Mouse (Mus musculus) natural killer cell, adult 2 months (primary cell): ENCODE data around the gene Oaz1.
A peak's percentile ranks its signal among the peaks of the same experiment; 100 is the strongest.

Source experiments
- DNase-seq, 2 experiments: peaks; one replicate each; pipeline ENCODE4 v3.0.0; 2022; ENCODE audit warnings: low spot score in 2 of 2

Gene Oaz1

DNA sequence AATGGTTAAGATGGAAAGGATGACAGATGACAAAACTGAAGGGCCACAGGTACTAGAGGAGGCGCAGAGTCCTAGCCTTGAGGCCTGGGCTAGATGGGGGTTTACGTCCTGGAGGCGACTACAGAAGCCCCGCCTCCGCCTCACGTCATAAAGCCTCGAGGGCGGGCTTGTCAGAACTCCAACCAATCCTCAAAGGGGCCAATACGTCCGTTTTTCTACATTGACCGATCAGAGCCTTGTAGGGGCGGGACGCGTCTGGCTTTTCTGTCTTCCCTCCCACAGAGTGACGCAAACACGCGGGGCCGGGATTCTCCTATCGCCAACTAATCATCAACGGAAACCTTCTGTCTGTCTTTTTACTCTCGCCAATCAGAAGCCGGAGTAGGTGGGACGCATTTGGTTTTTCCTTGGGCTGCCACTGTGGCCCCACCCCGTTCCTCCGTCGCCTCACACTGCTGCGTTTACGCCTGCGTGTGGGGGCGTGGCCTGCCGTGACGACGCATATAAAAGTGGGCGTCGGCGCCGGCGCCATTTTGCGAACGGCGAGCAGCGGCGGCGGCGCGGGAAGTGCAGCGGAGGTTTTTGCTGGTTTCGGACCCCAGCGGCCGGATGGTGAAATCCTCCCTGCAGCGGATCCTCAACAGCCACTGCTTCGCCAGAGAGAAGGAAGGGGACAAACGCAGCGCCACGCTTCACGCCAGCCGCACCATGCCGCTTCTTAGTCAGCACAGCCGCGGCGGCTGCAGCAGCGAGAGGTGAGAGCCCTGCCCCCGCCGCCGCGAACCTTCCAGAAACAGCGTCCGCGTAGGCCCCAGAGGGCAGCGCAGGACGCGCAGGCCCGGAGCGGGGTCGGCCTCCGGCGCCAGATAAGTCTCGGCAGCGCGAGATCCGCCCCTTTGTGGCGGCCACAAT, at the start of gene Oaz1:
Gene Oaz1, plus strand, starts transcription at position 506 of the 912 bp plus-strand sequence.
- peak; percentile 99 for DNase-seq

DNA sequence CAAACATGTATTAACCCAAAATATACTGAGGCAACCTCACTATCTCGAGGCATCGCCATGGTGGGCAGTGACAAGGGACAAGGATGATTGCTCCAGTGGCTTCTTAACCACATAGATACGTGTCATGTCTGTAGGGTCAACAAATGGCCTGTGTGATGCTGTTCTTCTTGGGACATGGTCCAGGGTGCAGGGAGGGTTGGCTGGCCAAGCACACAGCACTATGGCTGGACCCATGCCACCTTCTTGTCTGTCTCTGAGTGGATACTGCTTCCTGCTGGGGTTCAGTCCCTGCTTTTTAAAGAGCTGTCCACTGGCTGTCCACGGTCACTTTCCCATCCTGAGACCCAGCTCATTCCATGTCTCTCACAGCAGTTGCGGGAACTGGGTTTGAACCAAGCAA, 49.3 kb upstream of the Oaz1 start:
- DNase-seq: no peak

DNA sequence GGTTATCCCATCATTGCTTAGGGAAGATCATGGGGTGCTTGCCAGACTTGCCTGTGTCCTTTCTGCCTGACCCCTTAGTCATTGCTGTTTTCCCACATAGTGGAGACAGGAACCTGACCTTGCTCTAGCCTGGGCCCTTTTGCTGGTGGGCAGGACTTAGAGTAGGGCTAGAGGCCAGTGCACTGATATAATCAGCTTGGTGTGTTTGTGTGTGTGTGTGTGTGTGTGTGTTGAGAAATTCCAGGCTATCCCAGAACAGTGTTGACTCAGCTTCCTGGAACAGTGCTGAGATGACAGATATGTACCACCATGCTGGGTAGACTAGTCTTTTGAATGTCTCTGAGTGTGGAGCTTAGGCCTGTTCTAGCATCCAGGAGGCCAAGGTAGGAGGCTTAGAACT, 46.9 kb upstream of the Oaz1 start:
- no peak for DNase-seq

DNA sequence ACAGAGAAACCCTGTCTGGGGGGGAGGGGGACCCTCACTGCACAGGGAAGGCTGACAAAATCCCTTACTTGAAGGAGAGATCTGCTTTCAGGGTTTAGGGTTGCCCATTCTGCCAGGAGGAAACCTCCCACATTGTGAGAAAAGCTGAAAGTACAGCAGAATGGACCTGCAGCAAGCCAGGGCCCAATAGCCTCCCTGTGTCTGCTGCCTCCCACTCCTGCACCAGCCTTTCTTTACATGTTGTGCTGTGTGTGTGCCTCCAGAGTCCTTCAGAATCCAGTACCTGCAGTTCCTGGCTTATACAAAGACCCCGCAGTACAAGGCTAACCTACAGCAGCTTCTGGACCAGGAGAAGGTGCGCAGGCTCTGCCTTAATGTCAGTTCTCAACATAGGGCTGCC, 42.2 kb upstream of the Oaz1 start:
- no peak for DNase-seq

DNA sequence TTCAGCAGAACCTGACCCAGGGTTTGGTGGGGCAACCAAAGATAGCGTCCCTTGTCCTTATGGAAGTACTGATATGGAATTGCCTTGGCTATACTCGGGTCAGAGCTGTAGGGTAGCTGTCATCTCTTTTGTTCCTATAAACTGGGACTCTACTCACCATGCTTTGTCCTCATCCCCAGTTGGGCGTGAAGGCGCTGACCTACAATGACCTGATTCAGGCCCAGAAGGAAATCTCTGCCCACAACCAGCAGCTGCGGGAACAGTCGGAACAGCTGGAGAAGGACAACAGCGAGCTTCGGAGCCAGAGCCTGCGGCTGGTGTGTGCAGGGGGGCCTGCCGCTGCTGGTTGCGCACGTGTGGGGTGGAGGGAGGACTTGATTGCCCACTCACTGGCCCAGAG, 41.6 kb upstream of the Oaz1 start:
- DNase-seq: no peak

DNA sequence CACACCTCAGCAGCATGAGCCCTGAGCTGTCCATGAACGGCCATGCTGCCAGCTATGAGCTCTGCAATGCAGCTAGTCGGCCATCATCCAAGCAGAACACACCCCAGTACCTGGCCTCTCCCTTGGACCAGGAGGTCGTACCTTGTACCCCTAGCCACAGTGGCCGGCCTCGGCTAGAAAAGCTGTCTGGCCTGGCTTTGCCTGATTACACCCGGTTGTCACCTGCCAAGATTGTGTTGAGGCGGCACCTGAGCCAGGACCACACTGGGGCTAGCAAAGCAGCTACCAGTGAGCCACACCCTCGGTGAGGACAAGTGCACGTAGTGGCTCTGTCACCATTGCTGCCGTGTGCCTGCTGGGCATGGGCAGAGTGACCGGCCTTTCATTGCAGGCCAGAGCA, 40.5 kb upstream of the Oaz1 start:
- DNase-seq: no peak

DNA sequence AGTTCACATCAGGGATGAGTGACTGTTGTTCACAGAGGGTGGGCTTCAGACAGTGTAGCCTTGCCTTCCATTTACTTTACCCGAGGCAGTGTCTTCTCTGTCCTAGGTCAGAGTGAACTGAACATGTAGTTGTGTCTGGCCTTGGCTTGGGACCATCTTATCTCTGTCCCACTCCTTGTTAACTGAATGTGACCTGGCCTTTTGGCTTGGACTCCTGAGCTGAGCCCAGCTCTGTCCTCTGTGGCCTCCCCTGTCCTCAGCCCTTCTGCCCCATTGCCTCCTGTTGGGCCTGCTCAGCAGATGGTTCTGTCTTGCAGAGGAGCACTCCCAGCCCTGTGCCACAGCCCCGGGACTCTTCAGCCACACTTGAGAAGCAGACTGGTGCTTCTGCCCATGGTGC, 38.9 kb upstream of the Oaz1 start:
- no peak for DNase-seq

DNA sequence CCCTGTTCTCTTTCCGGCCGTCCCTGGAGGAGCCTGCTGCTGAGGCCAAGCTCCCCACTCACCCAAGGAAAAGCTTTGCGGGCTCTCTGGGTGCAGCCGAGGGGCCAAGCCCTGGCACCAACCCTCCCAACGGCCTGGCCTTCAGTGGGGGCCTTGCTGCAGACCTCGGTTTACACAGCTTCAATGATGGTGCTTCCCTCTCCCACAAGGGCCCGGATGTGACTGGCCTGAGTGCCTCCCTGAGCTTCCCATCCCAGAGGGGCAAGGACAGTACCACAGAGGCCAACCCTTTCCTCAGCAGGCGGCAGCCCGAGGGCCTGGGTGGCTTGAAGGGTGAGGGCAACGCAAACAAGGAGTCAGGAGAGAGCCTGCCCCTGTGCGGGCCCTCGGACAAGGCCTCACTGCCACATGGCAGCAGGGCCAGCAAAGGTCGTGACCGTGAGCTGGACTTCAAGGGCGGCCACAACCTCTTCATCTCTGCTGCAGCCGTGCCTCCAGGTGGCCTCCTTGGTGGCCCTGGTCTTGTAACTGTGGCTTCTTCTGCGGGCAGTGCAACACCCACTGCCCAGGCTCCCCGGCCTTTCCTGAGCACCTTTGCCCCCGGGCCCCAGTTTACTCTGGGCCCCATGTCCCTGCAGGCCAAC, 35.6 kb upstream of the Oaz1 start:
- no peak for DNase-seq

DNA sequence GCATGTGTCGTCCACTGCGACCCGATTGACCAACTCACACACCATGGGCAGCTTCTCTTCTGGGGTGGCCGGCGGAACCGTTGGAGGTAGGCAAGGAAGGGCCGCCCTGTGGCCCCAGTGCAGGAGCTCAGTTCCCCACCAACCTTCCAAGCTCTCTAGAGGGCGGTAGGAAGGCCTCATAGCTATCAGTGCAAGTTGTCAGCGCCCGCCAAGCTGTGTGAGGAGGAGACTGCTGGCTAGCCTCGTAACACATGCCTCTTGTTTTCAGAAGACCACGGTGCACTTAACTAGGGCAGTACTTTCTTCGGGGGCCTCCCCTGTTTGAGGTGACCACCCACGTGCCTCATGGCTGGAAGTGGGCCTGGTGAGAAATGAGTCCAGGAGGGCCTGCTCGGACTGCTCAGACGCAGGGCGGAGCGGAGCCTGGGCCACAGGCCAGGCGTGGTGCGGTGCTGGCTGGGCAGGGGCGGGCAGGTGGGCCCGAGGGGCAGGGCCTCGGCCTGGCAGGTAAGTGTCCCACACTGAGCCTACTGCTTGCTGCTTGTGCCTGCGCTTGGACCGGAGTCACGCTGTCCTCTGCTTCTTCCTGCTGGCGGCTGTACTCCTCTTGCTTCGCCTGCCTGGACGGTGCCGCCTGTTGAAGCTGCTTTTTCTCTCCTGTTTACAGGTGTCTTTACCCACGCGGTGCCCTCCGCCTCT, 34.8 kb upstream of the Oaz1 start:
- no peak for DNase-seq

DNA sequence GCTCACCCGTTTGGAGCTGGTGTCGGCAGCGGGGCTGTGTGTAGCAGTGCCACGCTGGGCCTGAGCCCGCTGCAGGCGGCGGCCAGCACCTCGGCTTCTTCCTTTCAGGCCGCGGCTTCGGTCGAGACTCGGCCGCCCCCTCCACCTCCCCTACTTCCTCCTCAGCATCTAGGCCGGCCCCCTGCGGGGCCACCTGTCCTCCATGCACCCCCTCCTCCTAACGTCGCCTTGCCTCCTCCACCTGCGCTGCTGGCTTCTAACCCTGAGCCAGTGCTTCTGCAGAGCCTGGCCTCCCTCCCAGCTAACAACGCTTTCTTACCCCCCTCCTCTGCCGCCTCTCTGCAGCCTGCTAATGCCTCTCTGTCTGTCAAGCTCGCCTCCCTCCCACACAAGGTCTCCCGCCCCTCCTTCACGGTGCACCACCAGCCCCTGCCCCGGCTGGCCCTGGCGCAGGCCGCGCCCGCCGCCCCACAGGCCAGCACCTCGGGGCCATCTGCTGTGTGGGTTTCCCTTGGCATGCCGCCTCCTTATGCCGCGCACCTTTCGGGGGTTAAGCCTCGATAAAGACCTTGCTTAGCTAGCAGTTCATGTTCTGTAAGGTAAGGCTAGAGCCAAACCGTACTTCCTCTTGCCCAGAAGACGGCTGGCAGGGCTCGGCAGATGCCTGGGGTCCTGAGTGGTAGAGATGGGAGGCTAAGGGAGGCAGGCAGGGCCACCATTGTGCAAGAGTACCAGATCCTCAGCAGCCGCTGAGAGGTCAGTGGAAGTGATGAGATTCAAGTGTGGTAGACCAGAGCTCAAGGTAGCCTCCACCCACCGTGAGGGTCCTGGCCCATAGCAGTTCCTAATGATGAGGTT, 34.1 kb upstream of the Oaz1 start:
- no peak for DNase-seq

DNA sequence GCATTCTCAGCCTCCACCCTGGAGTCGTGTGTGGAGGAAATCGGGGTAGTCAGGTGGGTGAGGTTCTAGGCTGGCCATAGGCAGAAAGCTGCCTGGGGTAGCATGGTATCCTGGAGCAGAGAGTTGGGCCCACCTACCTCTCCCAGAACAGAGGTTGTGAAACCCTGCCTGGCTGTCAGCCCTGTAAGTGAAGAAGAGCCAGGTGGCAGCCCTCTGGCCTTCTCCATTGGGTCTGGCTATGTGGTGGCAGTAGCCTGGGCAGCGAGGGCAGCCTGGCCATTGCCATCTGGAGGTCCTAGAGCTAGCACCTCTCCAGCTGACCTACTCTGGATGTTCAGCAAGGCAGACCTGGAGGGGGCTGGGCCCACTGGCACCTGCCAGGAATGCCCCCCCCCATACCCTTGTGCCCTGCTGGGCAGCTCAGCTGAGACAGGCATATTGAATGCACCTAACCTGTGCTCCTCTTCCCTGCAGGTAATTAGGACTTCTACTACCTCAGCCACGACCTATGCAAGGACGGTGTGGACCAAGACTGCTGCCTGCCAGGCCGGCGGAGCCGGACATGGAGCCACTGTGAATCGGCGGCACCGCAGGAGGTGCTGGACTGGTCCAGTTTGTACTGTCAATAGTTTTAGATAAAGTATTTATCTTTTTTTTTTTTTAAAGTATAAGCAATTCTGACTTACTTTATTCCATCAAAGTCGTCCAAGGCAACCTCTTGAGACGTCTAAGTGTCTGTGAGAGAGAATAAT, 33.2 kb upstream of the Oaz1 start:
- DNase-seq: no peak

DNA sequence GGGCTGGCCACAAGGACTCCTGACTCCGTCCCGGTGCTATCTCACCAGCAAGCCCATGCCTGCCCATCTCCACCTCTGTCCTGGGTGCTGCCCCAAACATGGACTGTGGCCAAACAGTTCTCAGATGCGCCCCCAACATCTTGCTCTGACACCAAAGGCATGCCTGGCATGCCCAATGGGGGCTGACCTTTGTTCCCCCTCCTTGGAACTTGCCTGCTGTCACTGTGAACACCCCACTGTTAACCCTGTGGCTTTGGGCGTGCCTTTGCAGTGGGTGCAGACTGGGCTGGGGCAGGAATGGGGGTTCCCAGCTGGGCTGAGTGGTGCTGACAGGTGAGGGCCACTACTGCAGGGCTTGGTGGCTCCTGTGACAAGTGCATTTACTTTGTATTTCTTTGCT, 32.7 kb upstream of the Oaz1 start:
- no peak for DNase-seq

DNA sequence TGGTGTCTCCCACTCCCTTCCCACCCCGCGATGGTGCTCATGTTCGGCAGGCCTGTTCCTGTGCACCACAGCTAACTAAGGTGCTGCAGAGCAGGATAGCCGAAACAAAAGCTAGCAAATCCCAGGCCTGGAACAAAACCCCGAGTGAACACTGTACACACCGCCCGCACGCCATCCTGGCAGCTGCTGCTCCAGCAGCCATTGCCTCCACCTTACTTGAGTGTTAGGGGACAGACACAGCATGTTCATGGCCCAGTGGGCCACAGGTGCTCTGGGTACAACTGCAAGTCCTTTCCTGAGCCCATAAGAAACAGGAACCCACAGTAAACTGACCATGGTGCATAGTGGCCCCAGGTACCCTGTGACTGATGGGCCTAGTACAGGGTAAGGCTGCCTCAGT, 31.7 kb upstream of the Oaz1 start:
- DNase-seq: no peak

DNA sequence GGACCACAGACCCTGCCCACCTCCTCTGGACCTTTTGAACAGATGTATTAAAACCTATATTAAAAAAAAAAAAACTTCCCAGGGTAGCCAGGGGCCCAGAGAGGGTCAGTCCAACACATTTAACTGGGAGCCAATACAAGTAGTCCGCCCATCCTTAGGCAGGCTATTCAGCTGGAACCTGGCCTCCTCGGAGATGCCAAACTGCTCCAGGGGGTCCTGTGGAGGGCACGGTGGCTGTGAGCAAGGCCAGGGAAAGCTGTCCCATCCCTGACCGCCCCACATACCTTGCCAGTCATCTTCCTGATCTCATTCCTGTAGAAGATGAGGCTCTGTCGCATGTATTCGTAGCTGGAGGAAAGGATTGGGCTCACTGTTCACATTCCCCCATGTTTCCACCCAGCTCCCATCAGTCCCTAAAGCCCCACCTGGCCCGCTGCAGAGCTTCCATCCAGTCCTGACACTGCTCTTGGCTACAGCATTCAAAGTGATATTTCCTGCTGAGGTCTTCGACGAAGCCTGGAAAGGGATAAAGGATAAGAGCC, 30.1 kb upstream of the Oaz1 start:
- DNase-seq: no peak

DNA sequence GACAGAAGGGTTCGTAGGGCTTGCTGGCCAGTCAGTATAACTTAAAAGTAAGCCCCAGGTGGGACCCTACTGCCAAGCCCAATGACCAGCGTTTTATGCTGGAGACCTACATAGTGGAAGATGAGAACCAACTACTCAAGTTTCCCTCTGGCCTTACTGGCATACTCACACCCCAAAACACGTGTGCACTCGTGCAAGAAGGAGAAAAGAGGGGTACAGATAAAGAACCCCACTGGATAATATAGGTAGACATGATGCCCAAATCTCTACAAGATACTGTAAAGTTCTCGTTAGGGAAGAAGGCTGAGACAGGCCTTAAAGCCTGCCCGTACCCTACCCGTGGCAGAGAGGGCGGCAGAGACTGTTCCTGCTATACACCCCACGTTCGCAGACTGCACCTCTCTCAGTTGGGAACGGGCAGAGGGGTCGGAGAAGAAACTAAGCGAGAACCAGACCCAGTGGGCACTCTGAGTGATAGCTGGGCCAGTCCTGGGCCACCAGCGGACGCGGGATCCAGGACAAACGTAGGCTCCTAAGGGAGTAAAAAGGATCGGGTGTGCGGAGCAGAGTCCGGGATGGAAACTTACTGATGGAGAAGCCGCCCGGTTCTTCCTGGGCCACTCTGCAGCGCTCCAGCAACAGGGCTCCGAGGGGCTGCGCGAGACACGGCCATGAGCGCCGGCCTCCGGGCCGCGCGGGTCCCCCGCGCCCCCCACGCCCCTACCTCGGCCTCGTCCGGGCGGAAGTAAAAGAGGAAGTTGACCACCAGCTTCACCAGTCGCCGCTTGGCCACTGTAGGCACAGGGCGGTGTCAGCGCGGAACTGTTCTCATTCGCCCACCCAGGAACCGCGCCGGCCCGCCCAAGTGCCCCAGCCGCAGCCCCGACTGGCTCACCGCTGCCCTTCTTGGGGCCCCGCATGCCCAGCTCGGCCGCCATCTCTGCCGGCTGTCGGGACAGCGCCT, 29.0 kb upstream of the Oaz1 start:
- peak in 1 of 2 experiments; percentile 14 for DNase-seq

DNA sequence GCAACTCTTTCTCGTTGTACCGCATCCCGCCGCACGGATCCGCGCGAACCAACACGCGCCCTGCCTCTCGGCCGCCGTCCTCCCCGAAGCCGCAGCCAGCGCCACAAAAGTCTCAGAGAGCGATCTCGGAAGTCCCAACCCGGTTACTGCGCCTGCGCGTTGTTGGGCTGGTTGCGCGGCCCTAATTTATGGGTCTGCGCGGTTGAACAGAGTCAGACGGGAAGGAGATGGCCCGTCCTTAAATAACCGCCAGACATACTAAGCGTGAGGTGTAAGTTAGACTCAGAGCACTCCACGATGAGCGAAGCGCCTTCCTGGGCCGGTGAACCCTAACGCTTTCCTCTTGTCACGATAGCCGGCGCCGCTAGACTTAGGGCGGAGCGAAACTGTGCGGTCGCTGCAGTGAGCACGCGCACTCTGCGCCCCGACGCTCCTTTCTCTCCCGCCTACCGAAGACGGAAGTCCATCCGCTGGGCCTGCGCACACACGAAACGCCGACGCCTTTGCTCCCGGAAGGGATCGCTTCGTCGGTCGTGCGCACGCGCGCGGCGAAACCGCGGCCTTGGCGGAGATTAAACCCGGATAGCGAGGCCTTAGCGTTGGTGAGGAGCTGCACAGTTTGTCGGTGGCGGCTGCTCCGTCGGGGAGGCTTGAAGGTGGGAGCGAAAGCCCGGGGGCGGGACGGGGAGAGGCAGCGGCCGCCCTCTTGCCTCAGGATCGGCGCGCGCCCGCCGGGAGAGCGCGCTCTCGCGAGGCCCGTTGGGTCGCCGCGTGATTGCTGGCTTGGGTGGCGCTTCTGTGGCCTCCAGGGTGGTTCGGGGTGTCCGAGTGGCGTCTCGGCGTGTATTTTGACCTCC, 28.1 kb upstream of the Oaz1 start, which contains the start of the genes Sf3a2 and Plekhj1:
Gene Sf3a2, plus strand, starts transcription at position 49 of the 857 bp plus-strand sequence.
Gene Plekhj1, minus strand, starts transcription at position 477 of the 857 bp plus-strand sequence.
- peak; percentile 95 for DNase-seq

DNA sequence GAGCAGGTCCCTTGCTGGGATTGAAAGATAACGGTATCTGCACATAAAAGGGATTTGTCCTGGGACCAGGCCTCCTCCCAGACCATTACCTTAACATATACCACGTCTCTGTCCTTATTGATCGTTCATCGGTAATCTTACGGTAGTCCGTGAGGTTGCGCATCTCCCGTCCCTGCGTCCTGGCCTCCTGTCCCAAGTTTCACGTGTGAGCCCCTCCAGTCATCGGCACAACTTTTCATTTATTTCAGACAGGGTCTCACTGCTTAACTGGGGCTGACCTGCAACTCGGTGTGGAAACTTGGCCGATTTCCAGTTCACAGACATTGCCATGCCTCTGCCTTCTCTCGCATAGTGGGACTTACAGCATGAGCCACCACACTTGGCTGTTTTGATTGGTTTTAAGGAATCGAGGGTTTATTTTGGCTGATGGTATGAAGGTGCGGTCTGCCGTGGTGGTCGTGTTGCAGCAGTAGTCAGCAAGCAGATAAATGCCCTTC, 27.3 kb upstream of the Oaz1 start:
- no peak for DNase-seq
